Mouse (Mus musculus): ENCODE measurements around the gene Gm10447.

Gene Gm10447

DNA sequence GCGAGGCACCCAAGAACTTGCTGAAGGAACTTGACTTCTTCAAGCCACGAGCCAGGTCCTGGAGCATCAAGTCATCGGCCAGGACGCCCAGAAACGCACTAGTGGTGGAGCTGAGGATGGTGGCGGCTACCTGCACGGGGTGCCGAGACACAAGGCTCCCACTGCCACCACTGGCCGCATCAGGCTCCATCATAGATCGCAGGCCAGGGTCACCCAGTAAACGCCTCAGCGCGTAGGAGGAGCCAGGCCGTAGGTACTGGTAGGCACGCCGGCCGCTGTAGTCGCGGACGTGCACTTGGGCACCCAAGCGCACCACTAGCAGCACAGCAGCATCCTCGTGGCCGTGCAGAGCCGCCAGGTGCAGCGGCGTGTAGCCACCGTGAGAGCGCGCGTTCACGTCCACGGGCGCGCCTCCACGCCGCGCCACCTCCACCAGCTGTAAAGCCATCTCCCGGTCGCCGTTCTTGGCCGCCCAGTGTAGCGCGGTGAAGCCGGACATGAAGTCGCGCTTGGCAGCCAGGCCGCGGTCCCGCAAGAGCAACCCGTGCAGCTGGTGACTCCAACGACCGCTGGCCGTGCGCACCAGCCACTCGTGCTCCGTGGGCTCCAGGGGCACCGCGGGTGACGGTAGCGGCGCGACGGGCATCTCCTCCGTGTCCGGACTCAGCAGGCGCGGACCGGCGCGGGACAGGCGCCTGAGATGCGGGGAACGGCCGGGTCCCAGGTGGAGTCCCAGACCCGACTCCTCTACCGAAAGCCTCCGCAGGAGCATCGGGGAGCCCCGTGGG is 21.7 kb upstream of the Gm10447 start:
- peak; percentile 33 to 54 for DNase-seq

DNA sequence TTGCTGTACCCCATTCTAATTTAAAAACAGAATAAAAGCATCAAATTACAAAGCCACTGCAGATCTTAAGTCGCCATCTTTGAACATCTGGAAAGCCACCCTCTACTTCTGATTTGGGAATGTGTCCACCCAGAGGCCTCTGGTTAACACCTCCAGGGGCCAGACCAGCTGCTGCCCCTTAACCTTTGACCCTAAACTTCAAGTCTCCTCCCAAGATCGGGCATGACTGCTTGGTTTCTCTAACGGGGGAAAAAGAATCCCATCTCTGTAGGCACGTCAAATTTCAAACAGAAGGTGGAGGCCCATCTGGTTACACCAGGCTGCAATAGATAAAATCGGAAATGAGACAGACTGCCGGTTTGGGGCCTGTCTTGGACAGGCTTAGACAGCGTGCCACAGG is 20.9 kb upstream of the Gm10447 start:
- DNase-seq = no peak

DNA sequence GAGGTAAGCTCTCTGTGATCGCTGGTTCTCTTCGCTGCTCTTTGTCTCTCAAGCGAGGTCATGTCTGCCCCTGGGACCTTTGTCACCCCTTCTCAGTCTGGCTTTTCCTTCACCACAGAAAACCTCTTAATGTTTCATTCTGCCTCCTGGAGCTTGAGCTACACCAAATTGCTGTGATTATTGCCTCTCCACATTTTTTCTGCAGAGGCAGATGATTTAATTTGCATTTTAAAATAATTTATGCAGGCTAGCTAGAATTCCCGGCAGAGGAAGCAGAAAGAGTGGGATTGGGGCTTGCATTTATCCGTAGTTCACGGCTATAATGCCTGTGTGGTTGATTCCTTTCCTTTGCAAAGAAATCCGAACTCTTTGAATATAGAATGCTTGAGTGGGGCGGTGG is 18.7 kb upstream of the Gm10447 start:
- no peak for DNase-seq

DNA sequence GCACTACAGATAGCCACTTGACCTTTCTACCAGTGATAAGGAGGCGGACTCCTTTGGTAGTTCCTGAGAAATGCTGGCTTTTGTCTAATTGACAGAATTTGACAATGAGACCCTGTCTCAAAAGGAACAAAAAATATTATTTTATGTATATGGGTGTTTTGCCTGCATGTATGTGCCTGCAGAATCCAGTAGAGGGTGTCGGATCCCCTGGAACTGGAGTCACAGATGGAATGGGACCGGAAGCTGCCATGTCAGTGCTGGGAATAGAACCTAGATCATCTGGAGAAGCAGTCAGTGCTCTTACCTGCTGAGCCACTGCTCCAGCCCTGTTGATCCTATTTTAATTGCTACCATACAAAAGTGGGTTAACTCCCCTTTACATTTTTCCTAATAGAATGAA is 15.8 kb upstream of the Gm10447 start:
- no peak for DNase-seq

DNA sequence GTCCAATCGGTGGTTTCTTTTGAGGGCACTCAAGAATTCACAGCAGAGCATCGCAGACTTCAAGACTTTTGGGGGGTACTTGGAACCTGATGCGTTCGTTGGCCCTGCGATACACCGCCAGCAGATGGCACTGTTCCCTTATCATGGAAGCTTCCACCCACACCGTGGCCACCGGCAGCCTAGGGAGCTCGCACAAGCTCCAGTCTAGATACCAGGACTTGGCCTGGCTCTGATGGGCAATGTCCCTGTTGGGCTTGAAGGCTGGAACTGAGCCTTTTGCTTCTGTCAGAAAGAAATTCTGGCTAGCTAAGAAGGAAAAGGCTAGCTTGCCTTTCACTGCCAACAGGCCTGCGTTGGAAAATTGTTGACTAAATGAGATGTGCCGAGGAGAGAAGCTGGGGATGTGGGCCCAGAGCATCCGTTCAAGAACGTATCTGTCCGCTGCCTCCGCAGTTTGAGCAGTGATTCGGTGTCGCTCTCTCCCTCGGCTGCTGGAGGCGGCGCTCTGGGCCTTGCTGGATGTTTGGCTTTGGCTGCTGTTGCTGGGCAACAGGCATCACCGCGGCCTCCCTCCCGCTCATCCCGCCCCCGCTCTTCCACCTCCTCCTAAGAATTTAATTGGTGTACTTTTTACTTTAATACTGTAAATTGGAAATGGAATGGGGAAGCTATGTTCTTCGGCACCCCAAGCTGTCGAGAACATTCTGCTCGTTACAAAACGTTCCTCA is 13.2 kb upstream of the Gm10447 start, which contains the start of gene Gm9837:
Gene Gm9837, minus strand, starts transcription at position 512 of the 728 bp plus-strand sequence.
- DNase-seq = peak; percentile 95

DNA sequence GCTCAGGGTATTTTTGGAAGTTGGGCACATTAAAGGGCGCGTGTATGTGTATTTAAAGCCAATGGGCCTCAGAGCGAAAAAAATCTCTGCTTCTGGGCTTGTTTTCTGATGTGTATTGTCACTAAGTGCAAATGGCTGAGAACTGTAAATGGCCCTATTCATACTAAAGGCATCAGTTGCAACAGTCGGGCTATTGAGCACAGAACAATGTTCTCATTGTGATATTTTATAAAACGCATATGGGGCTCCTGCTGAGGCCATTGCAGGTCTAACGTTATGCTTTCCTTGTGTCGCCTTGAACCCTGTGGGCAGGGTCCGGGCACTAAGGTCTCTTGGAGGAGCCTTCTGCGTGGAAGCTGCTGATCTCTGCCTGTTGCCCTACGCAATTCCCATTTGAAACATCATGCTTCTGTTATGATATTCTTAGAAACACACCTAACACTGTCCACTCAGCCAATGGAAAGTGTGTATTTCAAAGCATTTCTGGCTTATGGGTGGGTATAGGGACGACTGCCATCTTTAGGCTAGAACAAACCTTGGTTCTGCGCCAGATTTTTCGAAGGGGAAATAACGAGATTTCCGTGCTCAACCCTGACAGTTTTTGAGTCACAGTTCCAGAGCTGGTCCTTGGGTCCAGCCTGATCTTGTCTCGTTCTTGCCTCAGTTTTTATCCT is 12.5 kb upstream of the Gm10447 start:
- DNase-seq = no peak

DNA sequence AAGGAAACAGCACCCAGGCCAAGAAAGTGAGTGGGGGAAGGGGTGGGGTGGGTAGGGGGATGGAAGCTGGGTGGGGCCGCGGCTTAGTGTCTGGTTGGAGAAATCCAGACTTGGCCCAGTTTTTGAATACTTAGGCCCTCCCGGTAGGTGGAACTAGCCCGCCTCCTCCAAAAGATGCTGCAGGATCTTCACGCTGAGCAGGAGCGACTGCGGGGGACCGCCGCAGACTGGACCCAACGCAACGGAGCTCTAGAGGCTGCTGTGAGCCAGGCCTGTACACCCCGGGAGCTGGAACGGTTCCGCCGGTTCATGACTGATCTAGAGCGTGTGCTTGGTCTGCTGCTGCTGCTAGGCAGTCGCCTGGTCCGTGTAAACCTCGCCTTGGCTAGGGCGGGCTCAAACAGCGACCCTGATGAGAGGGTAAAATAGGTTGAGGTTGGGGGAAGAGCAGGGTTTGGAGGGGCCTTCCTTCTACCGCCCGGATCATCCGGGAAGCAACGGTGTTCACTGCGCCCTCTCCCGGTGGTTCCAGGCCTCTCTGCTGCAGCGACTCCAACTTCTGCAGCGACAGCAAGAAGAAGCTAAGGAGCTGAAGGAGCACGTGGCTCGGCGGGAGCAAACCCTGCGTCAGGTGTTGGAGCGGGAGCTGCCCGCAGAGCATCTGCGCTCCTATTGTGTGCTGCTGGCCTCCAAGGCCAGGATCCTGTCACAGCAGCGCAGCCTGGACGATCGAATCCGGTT is 9.5 kb upstream of the Gm10447 start:
- peak; percentile 91 to 92 for DNase-seq

DNA sequence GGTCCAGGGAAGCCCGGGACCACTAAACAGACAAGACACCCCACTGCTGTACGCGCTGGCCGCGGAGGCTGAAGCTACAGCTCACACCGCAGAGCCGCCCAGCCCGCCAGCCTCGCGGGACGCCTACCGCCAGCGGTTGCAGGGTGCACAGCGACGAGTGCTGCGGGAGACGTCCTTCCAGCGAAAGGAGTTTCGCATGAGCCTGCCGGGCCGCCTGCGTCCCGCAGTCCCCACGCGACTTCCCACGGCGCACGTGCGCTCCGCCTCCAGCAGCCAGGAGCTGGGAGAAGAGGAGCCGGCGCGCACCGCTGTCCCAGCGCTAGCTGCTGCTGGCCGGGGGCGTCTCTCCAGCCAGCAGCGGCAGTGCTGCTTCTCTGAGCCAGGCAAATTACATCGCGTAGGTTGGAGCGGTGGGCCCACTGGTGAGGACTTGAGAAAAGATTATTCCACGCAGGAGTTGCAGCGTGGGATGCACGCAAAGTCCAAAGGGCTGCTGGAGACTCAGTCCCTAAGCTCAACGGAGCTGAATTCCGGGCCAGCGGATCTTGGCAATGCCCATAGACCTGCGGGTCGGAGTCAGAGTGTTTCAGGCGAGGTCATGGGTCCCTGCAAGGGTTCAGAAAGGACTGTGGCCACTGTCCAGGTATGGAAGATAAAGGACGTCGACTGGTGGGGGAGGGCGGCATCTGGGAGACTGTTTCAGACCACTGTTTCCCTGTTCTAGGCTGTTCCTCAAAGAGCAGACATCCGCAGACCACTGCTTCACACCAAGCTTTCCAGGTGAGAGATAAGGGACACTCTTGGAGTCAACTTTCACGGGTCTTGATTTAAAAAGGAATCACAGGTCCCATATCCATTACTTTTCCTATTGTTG is 6.9 kb upstream of the Gm10447 start:
- peak; percentile 48 to 54 for DNase-seq

DNA sequence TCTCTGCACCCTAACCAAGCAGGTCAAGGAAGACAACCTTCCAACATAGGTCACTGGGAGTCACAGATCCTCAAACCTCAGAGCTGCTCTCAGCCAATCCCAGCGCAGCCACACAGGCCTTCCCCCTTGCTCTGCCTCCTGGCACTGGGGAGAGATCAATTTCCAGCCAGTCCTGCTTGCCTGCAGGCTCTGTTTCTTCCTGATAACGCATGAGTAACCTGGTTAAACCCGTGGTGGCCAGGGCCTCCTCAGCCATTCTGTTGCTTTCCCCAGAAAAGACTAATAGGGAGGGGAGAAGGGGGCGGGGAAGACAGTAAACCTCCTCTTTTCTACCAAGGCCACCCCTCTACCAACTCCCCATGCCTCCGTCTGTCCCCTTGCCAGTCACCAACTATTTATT is 4.8 kb upstream of the Gm10447 start:
- no peak for DNase-seq

DNA sequence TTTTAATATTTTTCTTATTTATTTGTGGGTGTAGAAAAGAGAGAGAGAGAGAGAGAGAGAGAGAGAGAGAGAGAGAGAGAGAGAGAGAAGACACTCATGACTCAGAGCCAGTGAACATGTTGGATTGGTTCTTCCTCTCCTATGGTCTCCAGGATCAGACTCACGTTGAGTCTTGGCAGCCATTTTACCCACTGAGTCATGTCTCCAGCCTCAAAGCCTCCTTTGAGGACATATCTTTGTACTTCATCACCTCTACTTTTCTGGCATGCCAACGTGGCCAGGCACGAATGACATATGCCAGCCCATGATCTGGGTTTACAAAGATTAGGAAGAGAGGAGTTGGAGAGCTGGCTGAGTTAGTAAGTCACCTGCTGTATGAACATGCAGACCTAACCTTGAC is 3.3 kb upstream of the Gm10447 start:
- DNase-seq = no peak

DNA sequence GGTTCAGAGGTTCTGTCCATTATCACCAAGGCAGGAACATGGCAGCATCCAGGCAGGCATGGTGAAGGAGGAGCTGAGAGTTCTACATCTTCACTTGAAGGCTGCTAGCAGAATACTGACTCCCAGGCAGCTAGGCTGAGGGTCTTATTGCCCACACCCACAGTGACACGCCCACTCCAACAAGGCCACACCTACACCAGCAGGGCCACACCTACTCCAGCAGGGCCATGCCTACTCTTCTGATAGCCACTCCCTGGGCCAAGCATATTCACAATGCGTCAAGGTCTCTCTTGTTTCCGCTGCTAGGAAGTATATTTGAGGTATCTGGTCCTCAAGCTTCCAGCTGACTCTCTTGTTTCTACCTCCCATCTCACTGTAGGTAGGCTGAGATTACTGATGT is 2.1 kb upstream of the Gm10447 start:
- DNase-seq = no peak

DNA sequence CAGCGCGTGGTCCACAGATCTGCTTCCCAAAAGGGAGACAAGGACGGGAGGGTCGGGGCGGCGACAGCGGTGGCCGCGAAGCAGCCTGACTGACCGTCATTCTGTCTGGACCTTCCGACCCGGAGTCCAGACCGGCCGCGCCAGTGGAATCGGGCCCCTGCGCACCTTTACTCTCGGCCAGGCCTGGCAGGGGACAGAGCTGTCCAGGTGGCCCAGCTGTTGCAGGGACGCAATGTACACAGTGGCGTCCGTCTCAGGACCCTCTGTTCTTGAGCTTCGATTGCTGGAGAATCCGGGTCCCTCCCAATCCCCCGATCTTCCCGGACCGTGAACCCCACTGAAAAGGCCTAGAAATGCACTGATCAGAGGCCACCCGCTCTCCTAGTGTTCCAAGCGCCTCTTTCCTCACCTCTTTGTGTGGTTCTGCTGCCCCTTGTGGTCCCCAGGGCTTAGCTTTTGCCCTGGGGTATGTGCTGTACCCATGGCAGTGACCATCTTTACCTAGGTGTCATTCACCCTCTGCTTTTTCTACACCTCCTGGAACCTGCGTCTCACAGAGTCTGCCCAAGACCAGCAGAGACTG is 553 bp upstream of the Gm10447 start:
- DNase-seq = peak; percentile 27 to 55

DNA sequence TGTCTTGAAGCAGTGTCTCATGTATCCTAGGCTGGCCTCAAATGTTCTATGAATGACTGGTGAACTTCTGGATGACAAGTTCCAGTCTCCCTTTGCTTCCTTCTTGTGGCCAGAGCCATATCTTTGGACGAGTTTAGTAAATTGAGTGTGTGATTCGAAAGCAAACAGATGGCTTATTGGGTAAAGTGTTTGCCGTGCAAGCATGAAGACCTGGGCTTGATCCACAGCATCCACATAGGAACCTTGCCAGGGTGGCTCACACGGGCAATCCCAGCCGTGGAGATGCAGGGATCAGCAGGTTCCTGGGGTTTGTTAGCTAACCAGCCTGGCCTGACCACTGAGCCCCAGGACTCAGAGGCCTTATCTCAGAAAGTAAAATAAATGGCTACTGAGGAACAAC is 3.9 kb downstream of the Gm10447 start:
- no peak for DNase-seq

DNA sequence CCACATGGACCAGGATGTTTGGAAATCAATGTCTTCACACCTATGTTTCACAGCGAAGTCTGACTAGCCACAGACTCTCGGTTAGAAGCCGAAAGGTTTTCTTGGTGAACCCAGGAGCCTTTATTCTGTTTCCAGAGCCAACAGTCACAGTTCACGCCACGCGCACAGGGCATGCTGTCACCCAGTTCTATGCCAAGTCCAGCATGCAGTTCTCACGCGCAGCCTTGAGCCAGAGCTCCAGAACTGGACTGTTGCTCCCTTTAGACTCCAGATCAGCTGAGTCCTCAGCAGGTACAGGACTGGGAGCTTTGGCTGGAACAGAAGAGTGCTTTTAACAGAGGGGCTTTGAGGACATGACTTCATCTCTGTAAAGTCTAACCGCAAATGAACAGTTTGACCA is 4.5 kb downstream of the Gm10447 start:
- DNase-seq = no peak

DNA sequence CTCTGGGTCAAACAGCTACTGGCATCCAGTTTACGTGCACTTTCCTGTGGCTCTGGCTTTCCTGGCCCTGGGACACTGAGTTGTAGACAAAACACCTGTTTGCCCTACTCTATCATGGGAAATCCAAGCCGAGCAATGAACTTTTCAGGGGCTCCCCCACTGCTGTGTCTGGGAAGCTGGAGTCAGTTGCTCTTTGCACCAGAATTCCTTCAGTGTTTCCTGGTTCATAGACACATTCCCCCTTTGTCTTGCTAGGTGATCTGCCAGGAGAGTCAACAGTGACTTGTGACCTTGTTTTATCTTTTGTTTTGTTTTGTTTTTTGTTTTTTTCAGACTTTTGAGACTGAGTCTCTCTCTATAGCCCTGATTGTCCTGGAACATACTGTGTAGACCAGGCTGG is 5.5 kb downstream of the Gm10447 start:
- DNase-seq = no peak

DNA sequence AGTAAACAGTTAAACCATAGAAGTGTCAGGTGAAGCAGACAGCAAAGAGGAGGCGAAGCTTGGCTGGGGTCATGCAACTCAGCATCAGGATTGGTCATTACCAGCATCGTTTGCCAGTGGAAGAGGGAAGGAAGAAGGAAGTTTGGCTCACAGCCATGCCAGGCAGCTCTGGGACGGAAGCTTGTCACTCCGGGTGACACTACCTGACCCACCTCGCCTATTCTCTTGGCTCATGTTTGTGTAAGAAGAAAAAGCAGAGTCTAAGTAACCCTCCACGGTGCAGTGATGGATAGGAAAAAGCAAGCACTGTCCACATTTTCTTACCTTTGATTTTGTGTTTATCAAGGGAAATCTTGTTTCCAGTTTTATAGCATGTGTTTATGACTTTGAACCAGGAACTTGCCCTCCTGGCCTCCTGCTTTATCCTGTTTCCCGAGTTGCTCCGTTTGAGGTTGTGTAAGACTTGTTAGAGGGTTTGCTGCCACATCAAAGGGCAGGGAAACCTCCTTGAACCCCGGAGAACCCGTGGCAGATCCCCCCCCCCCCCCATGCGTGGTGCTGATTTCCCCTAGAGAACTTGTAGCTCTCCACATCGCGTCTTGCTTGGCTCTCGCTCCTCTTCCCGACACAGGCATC is 6.7 kb downstream of the Gm10447 start:
- DNase-seq = peak in 1 of 2 experiments; percentile 11

DNA sequence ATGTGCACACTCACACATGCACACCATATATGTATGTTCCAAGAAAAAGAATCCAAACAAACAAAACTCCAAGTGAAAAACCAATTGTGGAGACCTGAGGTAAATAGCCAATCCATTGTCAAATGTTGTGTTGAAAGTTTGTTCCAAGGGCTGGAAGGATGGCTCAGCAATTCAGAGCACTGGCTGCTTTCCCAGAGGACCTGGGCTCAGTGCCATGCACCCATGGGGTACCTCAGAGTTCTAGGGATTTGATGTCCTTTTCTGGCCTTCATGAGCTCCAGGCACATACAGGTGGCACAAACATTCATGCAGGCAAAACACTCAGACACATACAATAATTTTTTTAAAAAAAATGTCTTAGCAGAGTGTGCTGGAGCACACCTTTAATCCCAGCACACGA is 8.4 kb downstream of the Gm10447 start:
- DNase-seq = no peak

DNA sequence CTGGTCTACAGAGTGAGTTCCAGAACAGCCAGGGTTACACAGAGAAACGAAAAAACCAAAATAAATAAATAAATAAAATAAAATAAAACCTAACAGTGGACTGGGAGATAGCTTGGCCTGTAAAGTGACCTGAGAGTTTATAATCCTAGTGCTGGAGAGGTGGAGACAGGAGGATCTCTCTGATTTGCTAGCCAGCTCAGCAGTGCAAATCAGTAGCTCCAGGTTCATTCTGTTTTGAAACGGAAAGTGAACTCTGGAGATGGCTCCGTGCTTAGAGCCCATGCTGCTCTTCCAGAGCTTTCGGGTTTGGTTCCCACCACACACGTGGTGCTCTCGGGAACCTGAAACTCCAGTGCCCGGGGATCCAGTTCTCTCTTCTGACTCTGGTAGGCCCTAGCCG is 8.9 kb downstream of the Gm10447 start:
- no peak for DNase-seq

DNA sequence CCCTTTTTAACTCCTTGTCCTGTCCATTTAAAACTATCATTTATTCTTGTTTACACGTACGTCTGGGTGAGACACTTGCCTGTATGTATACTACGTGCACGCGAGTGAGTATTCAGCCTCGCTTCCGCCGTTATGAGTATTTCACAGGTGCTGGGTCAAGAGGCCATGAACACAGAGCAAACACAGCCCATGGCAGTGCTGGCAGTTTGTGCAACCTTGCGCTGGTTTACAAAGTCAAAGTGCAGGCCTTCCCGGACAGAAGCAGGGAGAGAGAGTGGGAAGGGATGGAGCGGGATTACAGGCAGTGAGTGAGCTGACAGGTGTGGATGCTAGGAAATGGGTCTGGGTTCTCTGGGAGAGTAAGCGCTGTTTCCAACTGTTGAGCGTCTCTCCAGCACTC is 10.7 kb downstream of the Gm10447 start:
- DNase-seq = no peak

DNA sequence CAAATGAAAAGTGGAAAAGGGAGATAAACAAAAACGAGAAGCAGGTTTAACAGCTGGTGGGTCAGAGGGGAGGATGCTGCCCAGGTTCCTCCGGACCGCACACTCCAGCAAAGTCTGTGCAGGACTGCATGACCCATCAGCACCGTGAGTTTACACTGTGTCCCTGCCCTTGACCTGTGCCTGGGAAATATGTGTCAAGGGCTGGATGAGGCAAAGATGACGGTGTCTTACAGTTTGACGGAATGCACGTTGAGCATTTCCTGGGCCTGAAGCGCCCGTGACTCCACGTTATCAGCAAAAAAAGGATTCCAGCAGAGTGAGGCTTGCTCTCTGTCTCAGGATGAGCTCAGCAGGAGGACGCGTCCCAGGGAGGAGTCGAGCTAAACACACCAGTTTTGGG is 11.3 kb downstream of the Gm10447 start:
- DNase-seq = no peak

DNA sequence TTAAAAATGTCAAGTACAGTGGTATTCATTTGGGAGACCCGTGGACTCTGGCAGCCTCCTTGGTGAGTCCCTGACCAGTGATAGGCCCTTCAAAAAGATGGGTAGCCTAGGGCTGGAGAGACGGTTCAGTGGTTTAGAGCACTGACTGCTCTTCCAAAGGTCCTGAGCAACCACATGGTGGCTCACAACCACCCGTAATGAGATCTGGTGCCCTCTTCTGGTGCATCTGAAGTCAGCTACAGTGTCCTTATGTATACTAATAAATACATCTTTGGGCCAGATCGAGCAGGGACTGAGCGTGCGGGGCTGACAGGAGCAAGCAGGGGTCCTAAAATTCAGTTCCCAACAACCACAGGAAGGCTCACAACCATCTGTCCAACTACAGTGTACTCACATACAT is 13.0 kb downstream of the Gm10447 start:
- peak; percentile 44 to 53 for DNase-seq

Measured in kidney, postnatal 4 days (tissue).